In the genomic region with DNA sequence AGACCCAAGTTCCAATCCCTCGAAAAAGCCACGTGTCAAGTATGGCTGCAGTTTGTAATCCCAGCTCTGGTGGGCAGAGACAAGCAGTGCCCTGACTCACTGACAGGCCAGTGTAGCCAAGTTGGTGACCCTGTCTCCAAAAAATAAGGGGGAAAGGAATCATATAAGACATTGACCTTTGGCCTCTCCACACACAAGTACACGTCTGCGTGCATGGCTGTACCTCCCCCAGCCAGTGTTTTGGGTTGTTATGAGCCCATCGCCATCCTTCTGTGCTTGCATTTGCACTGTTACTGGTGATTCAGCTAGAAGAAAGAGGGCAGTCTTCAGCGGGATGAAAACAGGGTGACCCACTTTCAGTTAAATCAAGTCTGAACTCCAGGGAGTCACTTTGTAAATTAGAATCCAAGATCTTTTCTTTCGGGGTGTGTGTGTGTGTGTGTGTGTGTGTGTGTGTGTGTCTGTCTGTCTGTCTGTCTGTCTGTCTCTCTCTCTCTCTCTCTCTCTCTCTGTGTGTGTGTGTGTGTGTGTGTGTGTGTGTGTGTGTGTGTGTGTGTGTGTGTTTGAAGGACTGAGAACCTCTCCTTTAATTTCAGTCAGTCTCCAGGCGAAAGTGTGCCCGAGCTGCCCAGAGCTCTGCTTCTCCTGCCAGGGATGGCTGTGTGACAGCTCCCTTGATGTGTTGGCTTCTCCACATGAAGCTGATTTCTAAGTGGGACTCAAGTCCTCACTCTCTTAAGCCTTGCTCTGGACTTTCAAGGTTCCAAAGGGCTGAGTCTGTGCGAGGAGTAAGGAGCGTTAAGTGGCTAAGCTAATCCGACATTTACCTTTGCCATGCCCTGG, we compare ENCODE assay signal across 12 mouse cellular contexts. TPM values are rescaled to one million over a fixed set of nuclear protein-coding genes. Genes with fewer than 3 reads are reported as not detected.
A peak's percentile ranks its signal among the peaks of the same experiment; 100 is the strongest.
DNase-seq lines count a peak whose midpoint lies in the region; ATAC-seq lines count a peak whose summit lies in the region.
"Had no signal": no experiment of that assay in that cellular context is flagged by ENCODE, and none has a peak within 500 bp of the region (broad histone marks: within the 10 kb centered on the region; RNA-seq: fewer than 3 reads in every experiment).

No protein-coding gene starts in this region.

- no peaks in the 10 kb centered on the region for H3K9me3 ChIP-seq in limb, embryonic 11.5 days (ENCODE audit: control insufficient read depth, low read length)
- H3K9me3 ChIP-seq in limb, embryonic 10.5 days (replicated peaks) = no peaks in the 10 kb centered on the region
- H3K9me3 ChIP-seq in embryonic facial prominence, embryonic 12.5 days = no peaks in the 10 kb centered on the region
- H3K9me3 ChIP-seq in hindbrain, embryonic 13.5 days = no peaks in the 10 kb centered on the region
- H3K9me3 ChIP-seq in neural tube, embryonic 14.5 days (ENCODE audit: control insufficient read depth, low read length) = no peaks in the 10 kb centered on the region
- H3K9me3 ChIP-seq in kidney, embryonic 14.5 days (ENCODE audit: control insufficient read depth, low read length) = no peaks in the 10 kb centered on the region
- H3K9me3 ChIP-seq: heart, embryonic 13.5 days had no signal

- DNase-seq in limb, embryonic 11.5 days (ENCODE audit: low spot score) = no peak
- DNase-seq in limb, embryonic 10.5 days (ENCODE audit: low spot score) = no peak
- DNase-seq in kidney, adult 11 months = no peak
- DNase-seq: adrenal gland, adult 2 months; kidney, adult 8-10 months had no signal

- no peak overlapping the region for H3K4me3 ChIP-seq in limb, embryonic 11.5 days (ENCODE audit: low read depth, low read length)
- no peak overlapping the region for H3K4me3 ChIP-seq in limb, embryonic 10.5 days
- no peak overlapping the region for H3K4me3 ChIP-seq in embryonic facial prominence, embryonic 12.5 days
- H3K4me3 ChIP-seq in hindbrain, embryonic 13.5 days = peak overlapping the region; percentile 68
- peak overlapping the region; percentile 57 for H3K4me3 ChIP-seq in neural tube, embryonic 14.5 days (ENCODE audit: low read depth, low read length)
- H3K4me3 ChIP-seq in kidney, embryonic 14.5 days (ENCODE audit: low read length) = no peak overlapping the region
- H3K4me3 ChIP-seq: erythroblast, embryonic 14.5 days; heart, embryonic 13.5 days had no signal

- H3K9ac ChIP-seq in limb, embryonic 11.5 days (ENCODE audit: low read length) = no peak overlapping the region
- H3K9ac ChIP-seq in embryonic facial prominence, embryonic 12.5 days = no peak overlapping the region
- peak overlapping the region; percentile 86 for H3K9ac ChIP-seq in hindbrain, embryonic 13.5 days
- peak overlapping the region; percentile 41; the same call in 1 of the 2 replicates for H3K9ac ChIP-seq in neural tube, embryonic 14.5 days (replicated peaks; ENCODE audit: low read depth, low read length)
- H3K9ac ChIP-seq in kidney, embryonic 14.5 days (ENCODE audit: low read depth, low read length) = no peak overlapping the region
- H3K9ac ChIP-seq: heart, embryonic 13.5 days had no signal

- WGBS in limb, embryonic 11.5 days = 60% methylated on average over 12 of the region's 12 CpGs
- 63% methylated on average over 12 of the region's 12 CpGs for WGBS in limb, embryonic 10.5 days
- 66% methylated on average over 12 of the region's 12 CpGs for WGBS in embryonic facial prominence, embryonic 12.5 days
- WGBS in hindbrain, embryonic 13.5 days = 45% methylated on average over 12 of the region's 12 CpGs
- 37% methylated on average over 12 of the region's 12 CpGs for WGBS in neural tube, embryonic 14.5 days
- 76% methylated on average over 12 of the region's 12 CpGs for WGBS in kidney, embryonic 14.5 days

- H3K4me1 ChIP-seq in limb, embryonic 11.5 days (ENCODE audit: control insufficient read depth, insufficient read depth, low read length) = peaks cover 5% of the 10 kb centered on the region; the same call in 1 of the 2 replicates
- peaks cover 29% of the 10 kb centered on the region for H3K4me1 ChIP-seq in limb, embryonic 10.5 days
- H3K4me1 ChIP-seq in embryonic facial prominence, embryonic 12.5 days = peaks cover 33% of the 10 kb centered on the region
- peaks cover 71% of the 10 kb centered on the region for H3K4me1 ChIP-seq in hindbrain, embryonic 13.5 days (replicated peaks)
- peaks cover 58% of the 10 kb centered on the region for H3K4me1 ChIP-seq in neural tube, embryonic 14.5 days (ENCODE audit: control insufficient read depth, insufficient read depth, low read length)
- H3K4me1 ChIP-seq in kidney, embryonic 14.5 days (ENCODE audit: control insufficient read depth, insufficient read depth, low read length) = peaks cover 14% of the 10 kb centered on the region; the same call in 1 of the 2 replicates

- no peak overlapping the region for H3K27ac ChIP-seq in limb, embryonic 11.5 days (replicated peaks; ENCODE audit: low read depth, low read length)
- H3K27ac ChIP-seq in limb, embryonic 10.5 days = no peak overlapping the region
- no peak overlapping the region for H3K27ac ChIP-seq in embryonic facial prominence, embryonic 12.5 days
- peak overlapping the region; percentile 49 for H3K27ac ChIP-seq in hindbrain, embryonic 13.5 days
- H3K27ac ChIP-seq in neural tube, embryonic 14.5 days (ENCODE audit: low read depth, low read length) = peak overlapping the region; percentile 13
- H3K27ac ChIP-seq in kidney, embryonic 14.5 days (ENCODE audit: low read depth, low read length) = no peak overlapping the region
- H3K27ac ChIP-seq: heart, embryonic 13.5 days had no signal

- no peaks in the 10 kb centered on the region for H3K27me3 ChIP-seq in limb, embryonic 11.5 days (ENCODE audit: control insufficient read depth, insufficient read depth, low read length)
- H3K27me3 ChIP-seq in limb, embryonic 10.5 days (ENCODE audit: low read depth, poor library complexity, severe bottlenecking) = peaks cover 8% of the 10 kb centered on the region; the same call in 1 of the 2 replicates
- H3K27me3 ChIP-seq in embryonic facial prominence, embryonic 12.5 days = no peaks in the 10 kb centered on the region
- H3K27me3 ChIP-seq in hindbrain, embryonic 13.5 days = no peaks in the 10 kb centered on the region
- H3K27me3 ChIP-seq in neural tube, embryonic 14.5 days (ENCODE audit: control insufficient read depth, insufficient read depth, low read length) = no peaks in the 10 kb centered on the region
- no peaks in the 10 kb centered on the region for H3K27me3 ChIP-seq in kidney, embryonic 14.5 days (ENCODE audit: control insufficient read depth, insufficient read depth, low read length)

- no peaks in the 10 kb centered on the region for H3K36me3 ChIP-seq in limb, embryonic 11.5 days (ENCODE audit: control insufficient read depth, insufficient read depth, low read length)
- no peaks in the 10 kb centered on the region for H3K36me3 ChIP-seq in limb, embryonic 10.5 days
- H3K36me3 ChIP-seq in embryonic facial prominence, embryonic 12.5 days = no peaks in the 10 kb centered on the region
- H3K36me3 ChIP-seq in hindbrain, embryonic 13.5 days = no peaks in the 10 kb centered on the region
- H3K36me3 ChIP-seq in neural tube, embryonic 14.5 days (ENCODE audit: control insufficient read depth, insufficient read depth, low read length) = no peaks in the 10 kb centered on the region
- H3K36me3 ChIP-seq in kidney, embryonic 14.5 days (ENCODE audit: control insufficient read depth, insufficient read depth, low read length) = no peaks in the 10 kb centered on the region
- H3K36me3 ChIP-seq: heart, embryonic 13.5 days had no signal

- ATAC-seq in limb, embryonic 11.5 days (ENCODE audit: insufficient number of reproducible peaks, low FRiP score, low TSS enrichment, low read depth) = 0 out of 2 replicates have a peak, but pooled peaks have one; percentile 37
- no peak for ATAC-seq in embryonic facial prominence, embryonic 12.5 days (ENCODE audit: insufficient number of reproducible peaks, insufficient read depth, low FRiP score, low TSS enrichment)
- no peak for ATAC-seq in hindbrain, embryonic 13.5 days (ENCODE audit: low FRiP score)
- ATAC-seq in neural tube, embryonic 14.5 days (ENCODE audit: low read depth) = no peak
- no peak for ATAC-seq in activated CD4-positive, CD25-positive, alpha-beta regulatory T cell, adult 4 months
- ATAC-seq in kidney, embryonic 14.5 days (ENCODE audit: low FRiP score, low TSS enrichment) = no peak

- no peak overlapping the region for H3K4me2 ChIP-seq in limb, embryonic 11.5 days (ENCODE audit: low read depth, severe bottlenecking)
- H3K4me2 ChIP-seq in embryonic facial prominence, embryonic 12.5 days (replicated peaks) = peak overlapping the region; percentile 26; the same call in 1 of the 2 replicates
- peak overlapping the region; percentile 84 for H3K4me2 ChIP-seq in hindbrain, embryonic 13.5 days
- H3K4me2 ChIP-seq in neural tube, embryonic 14.5 days (ENCODE audit: low read depth, low read length) = peak overlapping the region; percentile 77
- H3K4me2 ChIP-seq in kidney, embryonic 14.5 days (replicated peaks; ENCODE audit: low read depth, low read length) = no peak overlapping the region
- H3K4me2 ChIP-seq: heart, embryonic 13.5 days had no signal

RNA-seq across cellular contexts. Expression of gene Gm6525, which starts 43.4 kb away (rescaled TPM):
- 0.44 and 0.63 TPM in 2 replicates for polyA plus RNA-seq in limb, embryonic 11.5 days (2014; fragmentation: Nextera tagmentation; extraction: Ambion mirVana)
- 0.58 and 0.60 TPM in 2 replicates for polyA plus RNA-seq in limb, embryonic 10.5 days (2016; fragmentation: Nextera tagmentation; extraction: Ambion mirVana)
- polyA plus RNA-seq in embryonic facial prominence, embryonic 12.5 days (2016; fragmentation: Nextera tagmentation; extraction: Ambion mirVana) = 0.97 and 1.00 TPM in 2 replicates
- polyA plus RNA-seq in hindbrain, embryonic 13.5 days (2015; fragmentation: Nextera tagmentation; extraction: Ambion mirVana) = 2.9 and 3.3 TPM in 2 replicates
- polyA plus RNA-seq in neural tube, embryonic 14.5 days (2014; fragmentation: Nextera tagmentation; extraction: Ambion mirVana) = 3.6 and 4.6 TPM in 2 replicates
- not detected for polyA plus RNA-seq in activated CD4-positive, CD25-positive, alpha-beta regulatory T cell, adult 4 months (2017; shearing (Covaris generic))
- 0.44 and 1.1 TPM in 2 replicates for polyA plus RNA-seq in kidney, embryonic 14.5 days (2014; fragmentation: Nextera tagmentation; extraction: Ambion mirVana)
- polyA plus RNA-seq: adrenal gland, adult 2 months; erythroblast, embryonic 14.5 days had no signal

Comparison
In these comparisons a context has a peak if more than half of its experiments do, and no peak if none do; other contexts are left out.
1. H3K27ac ChIP-seq: peak in hindbrain, embryonic 13.5 days (single experiment) and neural tube, embryonic 14.5 days (single experiment); none in limb, embryonic 11.5 days (single experiment), limb, embryonic 10.5 days (single experiment), embryonic facial prominence, embryonic 12.5 days (single experiment) and kidney, embryonic 14.5 days (single experiment).
2. H3K4me2 ChIP-seq: peak in embryonic facial prominence, embryonic 12.5 days (single experiment), hindbrain, embryonic 13.5 days (single experiment) and neural tube, embryonic 14.5 days (single experiment); none in limb, embryonic 11.5 days (single experiment) and kidney, embryonic 14.5 days (single experiment).
3. H3K4me3 ChIP-seq: peak in hindbrain, embryonic 13.5 days (single experiment) and neural tube, embryonic 14.5 days (single experiment); none in limb, embryonic 11.5 days (single experiment), limb, embryonic 10.5 days (single experiment), embryonic facial prominence, embryonic 12.5 days (single experiment) and kidney, embryonic 14.5 days (single experiment).
4. H3K9ac ChIP-seq: peak in hindbrain, embryonic 13.5 days (single experiment) and neural tube, embryonic 14.5 days (single experiment); none in limb, embryonic 11.5 days (single experiment), embryonic facial prominence, embryonic 12.5 days (single experiment) and kidney, embryonic 14.5 days (single experiment).